ENCODE assay signal across 8 mouse cellular contexts in genomic region chr9:21265611-21266010, GRCm38 (mm10). TPM values are rescaled to one million over a fixed set of nuclear protein-coding genes. Genes with fewer than 3 reads are reported as not detected.
DNase-seq lines count a peak whose midpoint lies in the region; ATAC-seq lines count a peak whose summit lies in the region.

No protein-coding gene starts in this region.

- H3K27me3 ChIP-seq in forebrain, embryonic 11.5 days (ENCODE audit: control insufficient read depth, insufficient read depth, low read length), result no peaks in the 10 kb centered on the region
- H3K27me3 ChIP-seq in midbrain, embryonic 13.5 days, result no peaks in the 10 kb centered on the region

- peak overlapping the region; percentile 89 for H3K9ac ChIP-seq in forebrain, embryonic 11.5 days (ENCODE audit: low read length)
- H3K9ac ChIP-seq in midbrain, embryonic 13.5 days (replicated peaks), result peak overlapping the region; percentile 82

- peaks cover 7% of the 10 kb centered on the region; the same call in 1 of the 2 replicates for H3K36me3 ChIP-seq in forebrain, embryonic 11.5 days (ENCODE audit: control insufficient read depth, insufficient read depth, low read length)
- peaks cover 36% of the 10 kb centered on the region for H3K36me3 ChIP-seq in midbrain, embryonic 13.5 days

- H3K9me3 ChIP-seq in forebrain, embryonic 11.5 days (ENCODE audit: control insufficient read depth, low read length), result no peaks in the 10 kb centered on the region
- no peaks in the 10 kb centered on the region for H3K9me3 ChIP-seq in midbrain, embryonic 13.5 days

- H3K4me1 ChIP-seq in forebrain, embryonic 11.5 days (replicated peaks; ENCODE audit: control insufficient read depth, insufficient read depth, low read length), result peaks cover 5% of the 10 kb centered on the region; the same call in 1 of the 2 replicates
- H3K4me1 ChIP-seq in midbrain, embryonic 13.5 days (replicated peaks), result peaks cover 25% of the 10 kb centered on the region

- no peak overlapping the region; the same call in 1 of the 2 replicates for H3K27ac ChIP-seq in forebrain, embryonic 11.5 days (ENCODE audit: low read depth, low read length)
- H3K27ac ChIP-seq in midbrain, embryonic 13.5 days, result 0 out of 2 replicates have a peak overlapping the region, but pooled peaks have one; percentile 67

- peak; percentile 28; the same call in 1 of the 2 replicates for ATAC-seq in forebrain, embryonic 11.5 days (replicated peaks; ENCODE audit: low FRiP score)
- ATAC-seq in midbrain, embryonic 13.5 days, result no peak; the same call in none of the 2 replicates
- no peak for ATAC-seq in megakaryocyte progenitor cell, adult 5-6 weeks (replicated peaks; ENCODE audit: poor library complexity)

- H3K4me3 ChIP-seq in forebrain, embryonic 11.5 days (ENCODE audit: low read depth, low read length), result peak overlapping the region; percentile 95
- peak overlapping the region; percentile 72 for H3K4me3 ChIP-seq in midbrain, embryonic 13.5 days (replicated peaks)

- peak; percentile 37 to 50 for DNase-seq in lung, adult 18-20 months
- no peak for DNase-seq in lung, postnatal 25 days (ENCODE audit: low spot score)
- DNase-seq in forebrain, embryonic 11.5 days (ENCODE audit: low spot score), result no peak
- peak; percentile 61 for DNase-seq in kidney, postnatal 10 days
- no peak for DNase-seq in urinary bladder, adult 2 months (ENCODE audit: low spot score)
- DNase-seq in spleen, postnatal 4 days (ENCODE audit: low spot score in 2 of 2), result no peak

- 3% methylated on average over 11 of the region's 11 CpGs for WGBS in forebrain, embryonic 11.5 days
- 7% methylated on average over 11 of the region's 11 CpGs for WGBS in midbrain, embryonic 13.5 days

- H3K4me2 ChIP-seq in forebrain, embryonic 11.5 days (ENCODE audit: low read depth, low read length, severe bottlenecking), result peak overlapping the region; percentile 88
- peak overlapping the region; percentile 93 for H3K4me2 ChIP-seq in midbrain, embryonic 13.5 days (replicated peaks)

RNA-seq across cellular contexts. Expression of gene Atg4d, which starts 0.5 kb away (rescaled TPM):
- 55.7 and 57.9 TPM in 2 replicates for polyA plus RNA-seq in forebrain, embryonic 11.5 days (2014; fragmentation: Nextera tagmentation; extraction: Ambion mirVana)
- polyA plus RNA-seq in midbrain, embryonic 13.5 days (2015; fragmentation: Nextera tagmentation; extraction: Ambion mirVana), result 55.3 and 57.8 TPM in 2 replicates
- 23.6 and 27.3 TPM in 2 replicates for polyA plus RNA-seq in urinary bladder, adult 2 months (2012; rRNA removed)
- total RNA-seq in megakaryocyte progenitor cell, adult 5-6 weeks (2015), result 3.9 and 5.0 TPM in 2 replicates
- 6.1 and 7.0 TPM in 2 replicates for total RNA-seq in megakaryocyte progenitor cell, adult 5-6 weeks (2017)

RNA-seq across cellular contexts. Expression of gene S1pr5, which starts 17.4 kb away (rescaled TPM):
- polyA plus RNA-seq in forebrain, embryonic 11.5 days (2014; fragmentation: Nextera tagmentation; extraction: Ambion mirVana), result 0.09 and 0.11 TPM in 2 replicates
- polyA plus RNA-seq in midbrain, embryonic 13.5 days (2015; fragmentation: Nextera tagmentation; extraction: Ambion mirVana), result 1.1 and 1.6 TPM in 2 replicates
- polyA plus RNA-seq in urinary bladder, adult 2 months (2012; rRNA removed), result 0.32 and 0.47 TPM in 2 replicates
- 0.10 TPM in 1 of 2 replicates, not detected in the other for total RNA-seq in megakaryocyte progenitor cell, adult 5-6 weeks (2015)
- 0.29 TPM in 1 of 2 replicates, not detected in the other for total RNA-seq in megakaryocyte progenitor cell, adult 5-6 weeks (2017)

RNA-seq across cellular contexts. Expression of gene Kri1, which starts 22.2 kb away (rescaled TPM):
- 16.3 and 22.3 TPM in 2 replicates for polyA plus RNA-seq in forebrain, embryonic 11.5 days (2014; fragmentation: Nextera tagmentation; extraction: Ambion mirVana)
- polyA plus RNA-seq in midbrain, embryonic 13.5 days (2015; fragmentation: Nextera tagmentation; extraction: Ambion mirVana), result 20.3 and 21.6 TPM in 2 replicates
- 31.0 and 31.8 TPM in 2 replicates for polyA plus RNA-seq in urinary bladder, adult 2 months (2012; rRNA removed)
- total RNA-seq in megakaryocyte progenitor cell, adult 5-6 weeks (2015), result 33.8 and 38.8 TPM in 2 replicates
- 83.1 and 87.6 TPM in 2 replicates for total RNA-seq in megakaryocyte progenitor cell, adult 5-6 weeks (2017)

RNA-seq across cellular contexts. Expression of gene Cdkn2d, which starts 25.6 kb away (rescaled TPM):
- polyA plus RNA-seq in forebrain, embryonic 11.5 days (2014; fragmentation: Nextera tagmentation; extraction: Ambion mirVana), result 58.6 and 60.8 TPM in 2 replicates
- 79.6 and 81.3 TPM in 2 replicates for polyA plus RNA-seq in midbrain, embryonic 13.5 days (2015; fragmentation: Nextera tagmentation; extraction: Ambion mirVana)
- 17.9 and 18.2 TPM in 2 replicates for polyA plus RNA-seq in urinary bladder, adult 2 months (2012; rRNA removed)
- total RNA-seq in megakaryocyte progenitor cell, adult 5-6 weeks (2015), result 24.1 and 24.3 TPM in 2 replicates
- 11.2 and 16.1 TPM in 2 replicates for total RNA-seq in megakaryocyte progenitor cell, adult 5-6 weeks (2017)

RNA-seq across cellular contexts. Expression of gene Keap1, which starts 26.4 kb away (rescaled TPM):
- polyA plus RNA-seq in forebrain, embryonic 11.5 days (2014; fragmentation: Nextera tagmentation; extraction: Ambion mirVana), result 35.9 and 41.3 TPM in 2 replicates
- 58.6 and 61.9 TPM in 2 replicates for polyA plus RNA-seq in midbrain, embryonic 13.5 days (2015; fragmentation: Nextera tagmentation; extraction: Ambion mirVana)
- 36.8 and 38.7 TPM in 2 replicates for polyA plus RNA-seq in urinary bladder, adult 2 months (2012; rRNA removed)
- total RNA-seq in megakaryocyte progenitor cell, adult 5-6 weeks (2015), result 17.2 and 18.3 TPM in 2 replicates
- 35.3 and 38.4 TPM in 2 replicates for total RNA-seq in megakaryocyte progenitor cell, adult 5-6 weeks (2017)

Comparison
In these comparisons a context has a peak if more than half of its experiments do, and no peak if none do; other contexts are left out.
1. DNase-seq: peak in lung, adult 18-20 months (2 of 2) and kidney, postnatal 10 days (single experiment); none in lung, postnatal 25 days (single experiment), forebrain, embryonic 11.5 days (single experiment), urinary bladder, adult 2 months (single experiment) and spleen, postnatal 4 days (0 of 2).